Mouse (Mus musculus): ENCODE measurements at regions not wholly inside any gene's neighbourhood (a gene's known extent, or its start where the extent isn't known, plus 50 kb on each side); places are given as distances from the start of the nearest gene placed in this dataset.

- no peak for TF ChIP-seq POLR2A (IDR thresholded peaks at IDR 0.05; ENCODE audit: low read depth, low read length)
- no peak for TF ChIP-seq CTCF (IDR thresholded peaks at IDR 0.05; ENCODE audit: borderline replicate concordance, insufficient read depth, low read length)
Measured at GRCm38 (mm10) chr8:126660658-126661316, 67.0 kb upstream of the Irf2bp2 start.

Data from embryonic fibroblast, embryonic 13.5 days (primary cell).